Mouse (Mus musculus) E14TG2a.4 (cell line): ENCODE measurements around the gene Apobec3.

Source experiments
- H3K27me3 ChIP-seq: 2 replicates; pipeline ENCODE4 v1.6.1; 2014; ENCODE audit warnings: low read length, control low read depth; ENCODE audit not compliant: insufficient read depth
- H3K36me3 ChIP-seq: 2 replicates; pipeline ENCODE4 v1.6.1; 2014; ENCODE audit warnings: low read length, control low read depth; ENCODE audit not compliant: insufficient read depth
- H3K4me1 ChIP-seq: replicated peaks from 2 replicates; pipeline ENCODE4 v1.6.1; 2014; ENCODE audit warnings: low read depth, low read length, control low read depth
- H3K4me3 ChIP-seq: replicated peaks from 2 replicates; pipeline ENCODE4 v1.5.1; 2014; ENCODE audit warnings: mild to moderate bottlenecking, low read length
- H3K9me3 ChIP-seq: 2 replicates; pipeline ENCODE4 v1.6.1; 2014; ENCODE audit warnings: low read length, control low read depth
- CTCF ChIP-seq: conservative IDR thresholded peaks from 2 replicates; pipeline ENCODE4 v1.5.1; 2014; ENCODE audit warnings: low read length
- NANOG ChIP-seq: IDR thresholded peaks from 2 replicates; pipeline ENCODE4 v1.6.1; 2014; ENCODE audit warnings: borderline replicate concordance, low read length, mixed read lengths
- POU5F1 ChIP-seq: IDR thresholded peaks from 2 replicates; pipeline ENCODE4 v1.6.1; 2014; ENCODE audit warnings: low read length, borderline replicate concordance

Gene Apobec3

GRCm38 (mm10) chr15:79956559-79956958 is 65.1 kb downstream of the Apobec3 start:
- TF ChIP-seq POU5F1: no peak
- no peak for TF ChIP-seq CTCF
- TF ChIP-seq NANOG: no peak
- peaks cover 87% of the 10 kb centered on the region for H3K36me3 ChIP-seq
- H3K27me3 ChIP-seq: no peaks in the 10 kb centered on the region
- peaks cover 96% of the 10 kb centered on the region for H3K4me1 ChIP-seq
- H3K4me3 ChIP-seq: no peak overlapping the region; the same call in 1 of the 2 replicates
- H3K9me3 ChIP-seq: no peaks in the 10 kb centered on the region

GRCm38 (mm10) chr15:79958418-79958817 is 67.0 kb downstream of the Apobec3 start:
- Histone ChIP-seq H3K4me3 (no peak overlapping the region), H3K4me1 (peaks cover 95% of the 10 kb centered on the region), H3K36me3 (peaks cover 85% of the 10 kb centered on the region), H3K27me3 (no peaks in the 10 kb centered on the region), H3K9me3 (no peaks in the 10 kb centered on the region)
- TF ChIP-seq CTCF (no peak), NANOG (no peak), POU5F1 (no peak)

- TF ChIP-seq CTCF (no peak), POU5F1 (no peak), NANOG (no peak)
- Histone ChIP-seq H3K36me3 (peaks cover 82% of the 10 kb centered on the region), H3K4me1 (peaks cover 89% of the 10 kb centered on the region), H3K4me3 (peak overlapping the region; percentile 29), H3K27me3 (no peaks in the 10 kb centered on the region), H3K9me3 (no peaks in the 10 kb centered on the region)
Observed at GRCm38 (mm10) chr15:79961366-79961921, 70.0 kb downstream of the Apobec3 start.

- Histone ChIP-seq H3K27me3 (no peaks in the 10 kb centered on the region), H3K4me3 (peak overlapping the region; percentile 57), H3K36me3 (peaks cover 82% of the 10 kb centered on the region), H3K9me3 (no peaks in the 10 kb centered on the region), H3K4me1 (peaks cover 89% of the 10 kb centered on the region)
- no peak for TF ChIP-seq POU5F1
- TF ChIP-seq NANOG: no peak
- no peak for TF ChIP-seq CTCF
Observed at GRCm38 (mm10) chr15:79962661-79963060, 71.2 kb downstream of the Apobec3 start.

GRCm38 (mm10) chr15:79964376-79964775 is 72.9 kb downstream of the Apobec3 start:
- Histone ChIP-seq H3K4me3 (no peak overlapping the region), H3K4me1 (peaks cover 89% of the 10 kb centered on the region), H3K9me3 (no peaks in the 10 kb centered on the region), H3K27me3 (no peaks in the 10 kb centered on the region), H3K36me3 (peaks cover 83% of the 10 kb centered on the region)
- TF ChIP-seq POU5F1 (no peak), NANOG (no peak), CTCF (no peak)
